Mouse (Mus musculus) MEL (cell line): ENCODE measurements at regions not wholly inside any gene's neighbourhood (a gene's known extent, or its start where the extent isn't known, plus 50 kb on each side); places are given as distances from the start of the nearest gene placed in this dataset.

Experiments used
- BHLHE40 ChIP-seq: IDR thresholded peaks from 2 replicates; pipeline ENCODE4 v1.6.1; 2012; ENCODE audit warnings: low read depth, mild to moderate bottlenecking, inconsistent platforms, low read length, improper control_type of control experiment, borderline replicate concordance
- CHD2 ChIP-seq: IDR thresholded peaks from 2 replicates; pipeline ENCODE4 v1.6.1; 2011; ENCODE audit warnings: low read length, improper control_type of control experiment
- CTCF ChIP-seq, 3 experiments: IDR thresholded peaks in 2 of 3; conservative IDR thresholded peaks in 1 of 3; 2 replicates each; pipeline ENCODE4 v1.5.1; 2011 to 2012; ENCODE audit warnings: low read length in 3 of 3, low read depth in 2 of 3, mild to moderate bottlenecking in 2 of 3, improper control_type of control experiment in 1 of 3, inconsistent platforms in 1 of 3, mixed read lengths in 1 of 3, moderate library complexity in 1 of 3; ENCODE audit not compliant: control insufficient read depth in 1 of 3, insufficient read depth in 1 of 3, poor library complexity in 1 of 3, severe bottlenecking in 1 of 3
- E2F4 ChIP-seq: IDR thresholded peaks from 2 replicates; pipeline ENCODE4 v1.6.1; 2011; ENCODE audit warnings: low read depth, low read length, improper control_type of control experiment, borderline replicate concordance
- EP300 ChIP-seq, 2 experiments: IDR thresholded peaks; 2 replicates each; pipeline ENCODE4 v1.6.1; 2011; ENCODE audit warnings: improper control_type of control experiment in 2 of 2, low read length in 2 of 2, low read depth in 1 of 2, mild to moderate bottlenecking in 1 of 2
- MAX ChIP-seq: IDR thresholded peaks from 2 replicates; pipeline ENCODE4 v1.6.1; 2011; ENCODE audit warnings: low read length, improper control_type of control experiment
- POLR2AphosphoS2 ChIP-seq: IDR thresholded peaks from 2 replicates; pipeline ENCODE4 v1.6.1; 2011; ENCODE audit warnings: low read length, improper control_type of control experiment
- USF2 ChIP-seq, 2 experiments: IDR thresholded peaks; 2 replicates each; pipeline ENCODE4 v1.6.1; 2011 to 2012; ENCODE audit warnings: improper control_type of control experiment in 2 of 2, low read length in 2 of 2, borderline replicate concordance in 1 of 2, inconsistent platforms in 1 of 2, low read depth in 1 of 2, mild to moderate bottlenecking in 1 of 2; ENCODE audit not compliant: insufficient read depth in 1 of 2

DNA sequence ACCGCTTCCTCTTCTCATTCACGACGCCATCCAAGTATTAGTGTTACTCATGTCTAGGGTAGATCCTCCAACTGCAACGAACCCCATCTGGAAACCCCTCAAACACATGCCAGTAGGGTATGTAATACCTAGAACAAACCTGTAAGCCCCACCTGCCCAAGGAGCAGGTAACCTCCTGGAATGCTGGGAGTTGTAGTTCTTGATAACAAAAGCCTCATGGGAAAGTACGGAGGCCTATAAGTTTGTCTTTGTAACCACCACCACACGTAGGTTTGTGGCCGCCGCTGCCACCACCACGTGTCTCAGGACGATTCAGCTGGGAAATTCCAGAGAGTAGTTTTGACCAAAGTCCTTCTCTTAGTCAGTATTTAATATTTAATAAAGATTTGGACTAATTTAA, 107.4 kb upstream of the Unc5b start:
- no peak for TF ChIP-seq CTCF (IDR thresholded peaks at IDR 0.05 in 2 of 3, conservative IDR thresholded peaks at IDR 0.05 in 1 of 3; ENCODE audit: control insufficient read depth in 1 of 3, insufficient read depth in 1 of 3, low read depth in 2 of 3, low read length in 3 of 3, poor library complexity in 1 of 3, severe bottlenecking in 1 of 3)
- TF ChIP-seq E2F4 = no peak
- no peak for TF ChIP-seq CHD2
- no peak for TF ChIP-seq MAX
- TF ChIP-seq BHLHE40 = no peak
- TF ChIP-seq EP300 (IDR thresholded peaks at IDR 0.05; ENCODE audit: low read depth in 1 of 2, low read length in 2 of 2) = no peak
- no peak for TF ChIP-seq POLR2AphosphoS2
- no peak for TF ChIP-seq USF2 (IDR thresholded peaks at IDR 0.05; ENCODE audit: borderline replicate concordance in 1 of 2, insufficient read depth in 1 of 2, low read depth in 1 of 2, low read length in 2 of 2)
